Mouse (Mus musculus) lung, embryonic 15.5 days (tissue): ENCODE data around the gene Gm21970. TPM values are rescaled to one million over a fixed set of nuclear protein-coding genes. Genes with fewer than 3 reads are reported as not detected.

ENCODE experiments used
- ATAC-seq: fragments of 200-750 bp; cut with Nextera tagmentation; 2 replicates; pipeline ENCODE4 v1.8.0; 2017; ENCODE audit warnings: moderate number of reproducible peaks, borderline replicate concordance; ENCODE audit not compliant: low FRiP score, low TSS enrichment; ENCODE audit errors: extremely low read depth
- H3K27ac ChIP-seq: fragments of 300-500 bp; sonication (generic); 2 replicates; pipeline ENCODE4 v1.5.1; 2015; ENCODE audit warnings: moderate library complexity, mild to moderate bottlenecking, inconsistent platforms
- H3K27me3 ChIP-seq: fragments of 300-500 bp; sonication (generic); 2 replicates; pipeline ENCODE4 v1.6.1; 2015; ENCODE audit warnings: inconsistent platforms
- H3K36me3 ChIP-seq: fragments of 300-500 bp; sonication (generic); 2 replicates; pipeline ENCODE4 v1.6.1; 2015; ENCODE audit warnings: inconsistent platforms
- H3K4me1 ChIP-seq: fragments of 300-500 bp; sonication (generic); 2 replicates; pipeline ENCODE4 v1.6.1; 2015; ENCODE audit warnings: inconsistent platforms
- H3K4me2 ChIP-seq: fragments of 300-500 bp; sonication (generic); 2 replicates; pipeline ENCODE4 v1.6.1; 2015; ENCODE audit warnings: inconsistent platforms, mild to moderate bottlenecking, moderate library complexity
- H3K4me3 ChIP-seq: fragments of 300-500 bp; sonication (generic); 2 replicates; pipeline ENCODE4 v1.5.1; 2015; ENCODE audit warnings: mild to moderate bottlenecking, inconsistent platforms
- H3K9ac ChIP-seq: fragments of 300-500 bp; sonication (generic); 2 replicates; pipeline ENCODE4 v1.6.1; 2015; ENCODE audit warnings: inconsistent platforms
- H3K9me3 ChIP-seq: fragments of 300-500 bp; sonication (generic); 2 replicates; pipeline ENCODE4 v1.6.1; 2016; ENCODE audit warnings: inconsistent platforms
- WGBS: fragments of 180-500 bp; shearing (Covaris S2); methylation state at CpG from one replicate; pipeline ENCODE4 v1.1.7; 2015; 5-methylcytosine and 5-hydroxymethylcytosine counted together
- polyA plus RNA-seq: library from polyadenylated mRNA; unstranded; fragments of >200 nt; fragmentation: Nextera tagmentation; extraction: Ambion mirVana; gene quantifications from 2 replicates; pipeline ENCODE4 v1.2.1, GENCODE M21; 2015

The Gm21970 gene
- polyA plus RNA-seq = 0.36 TPM in 1 of 2 replicates, not detected in the other

GRCm38 (mm10) chr16:91391421-91391820, at the start of gene Gm21970:
Gm21970 (plus strand) TSS chr16:91391721.
- H3K4me2 ChIP-seq = no peak within 1 kb of the TSS
- no peak within 1 kb of the TSS for H3K4me3 ChIP-seq
- no peak for ATAC-seq
- WGBS = 77% methylated on average over 5 of the region's 5 CpGs
- H3K36me3 ChIP-seq = peaks cover 68% of the 10 kb centered on the region
- H3K27me3 ChIP-seq = no peaks in the 10 kb centered on the region
- no peaks in the 10 kb centered on the region for H3K4me1 ChIP-seq
- no peaks in the 10 kb centered on the region for H3K9me3 ChIP-seq
- no peak within 1 kb of the TSS for H3K9ac ChIP-seq
- no peak within 1 kb of the TSS for H3K27ac ChIP-seq

GRCm38 (mm10) chr16:91346491-91346890, 45.0 kb upstream of the Gm21970 start:
- Histone ChIP-seq H3K27me3 (peaks cover 11% of the 10 kb centered on the region; the same call in 1 of the 2 replicates), H3K4me1 (no peaks in the 10 kb centered on the region), H3K9ac (no peak overlapping the region), H3K27ac (no peak overlapping the region), H3K4me2 (no peak overlapping the region), H3K4me3 (no peak overlapping the region), H3K36me3 (no peaks in the 10 kb centered on the region), H3K9me3 (no peaks in the 10 kb centered on the region)
- WGBS = 67% methylated on average over 9 of the region's 9 CpGs
- no peak for ATAC-seq

- no peaks in the 10 kb centered on the region for H3K4me1 ChIP-seq
- WGBS = 53% methylated on average over 20 of the region's 20 CpGs
- H3K36me3 ChIP-seq = no peaks in the 10 kb centered on the region
- H3K27ac ChIP-seq = no peak overlapping the region
- no peaks in the 10 kb centered on the region for H3K9me3 ChIP-seq
- no peak for ATAC-seq
- H3K9ac ChIP-seq = no peak overlapping the region
- peaks cover 16% of the 10 kb centered on the region; the same call in 1 of the 2 replicates for H3K27me3 ChIP-seq
- no peak overlapping the region for H3K4me2 ChIP-seq
- H3K4me3 ChIP-seq = no peak overlapping the region
Measured at GRCm38 (mm10) chr16:91347491-91348263, 43.8 kb upstream of the Gm21970 start.

GRCm38 (mm10) chr16:91348264-91348565, 43.3 kb upstream of the Gm21970 start:
- H3K4me1 ChIP-seq = no peaks in the 10 kb centered on the region
- H3K4me3 ChIP-seq = no peak overlapping the region
- H3K4me2 ChIP-seq = no peak overlapping the region
- no peaks in the 10 kb centered on the region for H3K36me3 ChIP-seq
- no peaks in the 10 kb centered on the region for H3K9me3 ChIP-seq
- no peak overlapping the region for H3K27ac ChIP-seq
- no peak for ATAC-seq
- WGBS = 68% methylated on average over 14 of the region's 14 CpGs
- H3K9ac ChIP-seq = no peak overlapping the region
- H3K27me3 ChIP-seq = peaks cover 21% of the 10 kb centered on the region; the same call in 1 of the 2 replicates

- Histone ChIP-seq H3K36me3 (no peaks in the 10 kb centered on the region), H3K27me3 (peaks cover 21% of the 10 kb centered on the region; the same call in 1 of the 2 replicates), H3K9me3 (no peaks in the 10 kb centered on the region), H3K27ac (no peak overlapping the region), H3K4me2 (no peak overlapping the region), H3K4me1 (no peaks in the 10 kb centered on the region), H3K9ac (no peak overlapping the region), H3K4me3 (no peak overlapping the region)
- ATAC-seq = no peak
- 74% methylated on average over 28 of the region's 28 CpGs for WGBS
Measured at GRCm38 (mm10) chr16:91348588-91349330, 42.8 kb upstream of the Gm21970 start.

- Histone ChIP-seq H3K27ac (no peak overlapping the region), H3K36me3 (no peaks in the 10 kb centered on the region), H3K4me2 (no peak overlapping the region), H3K4me1 (no peaks in the 10 kb centered on the region), H3K27me3 (peaks cover 21% of the 10 kb centered on the region; the same call in 1 of the 2 replicates), H3K4me3 (no peak overlapping the region), H3K9ac (no peak overlapping the region), H3K9me3 (no peaks in the 10 kb centered on the region)
- whole genome bisulfite sequencing = 3% methylated on average over 7 of the region's 7 CpGs
- no peak for ATAC-seq
Measured at GRCm38 (mm10) chr16:91352084-91352562, 39.4 kb upstream of the Gm21970 start.

GRCm38 (mm10) chr16:91352749-91353148, 38.8 kb upstream of the Gm21970 start:
- no peaks in the 10 kb centered on the region for H3K9me3 ChIP-seq
- H3K4me3 ChIP-seq = no peak overlapping the region
- H3K27me3 ChIP-seq = peaks cover 21% of the 10 kb centered on the region; the same call in 1 of the 2 replicates
- 57% methylated on average over 7 of the region's 7 CpGs for WGBS
- no peak overlapping the region for H3K9ac ChIP-seq
- ATAC-seq = peak; percentile 60; the same call in 1 of the 2 replicates
- no peak overlapping the region for H3K4me2 ChIP-seq
- no peak overlapping the region for H3K27ac ChIP-seq
- no peaks in the 10 kb centered on the region for H3K36me3 ChIP-seq
- no peaks in the 10 kb centered on the region for H3K4me1 ChIP-seq

GRCm38 (mm10) chr16:91353177-91353576, 38.3 kb upstream of the Gm21970 start:
- WGBS = 75% methylated on average over 6 of the region's 6 CpGs
- no peak for ATAC-seq
- Histone ChIP-seq H3K9me3 (no peaks in the 10 kb centered on the region), H3K4me2 (no peak overlapping the region), H3K27ac (no peak overlapping the region), H3K27me3 (peaks cover 21% of the 10 kb centered on the region; the same call in 1 of the 2 replicates), H3K4me1 (no peaks in the 10 kb centered on the region), H3K9ac (no peak overlapping the region), H3K36me3 (no peaks in the 10 kb centered on the region), H3K4me3 (no peak overlapping the region)

GRCm38 (mm10) chr16:91353638-91354037, 37.9 kb upstream of the Gm21970 start:
- Histone ChIP-seq H3K9me3 (no peaks in the 10 kb centered on the region), H3K36me3 (no peaks in the 10 kb centered on the region), H3K27me3 (peaks cover 21% of the 10 kb centered on the region; the same call in 1 of the 2 replicates), H3K4me3 (no peak overlapping the region), H3K4me2 (no peak overlapping the region), H3K4me1 (0 out of 2 replicates have a peak, but pooled peaks cover 1% of the 10 kb centered on the region), H3K27ac (no peak overlapping the region), H3K9ac (no peak overlapping the region)
- 64% methylated on average over 5 of the region's 5 CpGs for WGBS
- no peak for ATAC-seq

- H3K9me3 ChIP-seq = no peaks in the 10 kb centered on the region
- H3K4me1 ChIP-seq = 0 out of 2 replicates have a peak, but pooled peaks cover 3% of the 10 kb centered on the region
- H3K4me2 ChIP-seq = no peak overlapping the region
- no peak overlapping the region for H3K27ac ChIP-seq
- no peak overlapping the region for H3K9ac ChIP-seq
- ATAC-seq = no peak
- no peaks in the 10 kb centered on the region for H3K36me3 ChIP-seq
- H3K4me3 ChIP-seq = no peak overlapping the region
- 63% methylated on average over 4 of the region's 4 CpGs for WGBS
- peaks cover 21% of the 10 kb centered on the region; the same call in 1 of the 2 replicates for H3K27me3 ChIP-seq
Measured at GRCm38 (mm10) chr16:91354599-91354998, 36.9 kb upstream of the Gm21970 start.

GRCm38 (mm10) chr16:91355160-91355559, 36.4 kb upstream of the Gm21970 start:
- no peak overlapping the region for H3K4me2 ChIP-seq
- peaks cover 21% of the 10 kb centered on the region; the same call in 1 of the 2 replicates for H3K27me3 ChIP-seq
- H3K36me3 ChIP-seq = no peaks in the 10 kb centered on the region
- H3K4me3 ChIP-seq = no peak overlapping the region
- no peaks in the 10 kb centered on the region for H3K9me3 ChIP-seq
- H3K27ac ChIP-seq = no peak overlapping the region
- 0 out of 2 replicates have a peak, but pooled peaks cover 3% of the 10 kb centered on the region for H3K4me1 ChIP-seq
- 73% methylated on average over 12 of the region's 12 CpGs for WGBS
- no peak for ATAC-seq
- H3K9ac ChIP-seq = no peak overlapping the region
